Mouse (Mus musculus): ENCODE measurements around the gene Ints13. TPM values are rescaled to one million over a fixed set of nuclear protein-coding genes. Genes with fewer than 3 reads are reported as not detected.

Ints13 gene
- polyA plus RNA-seq, 1 experiment from 2014 or later: 67.7 TPM

Other genes with a start within 250 kb of the Ints13 start
- gene Itpr2, start 75.6 kb downstream of the Ints13 start, polyA plus RNA-seq (2015; fragmentation: Nextera tagmentation; extraction: Ambion mirVana): 4.7 and 6.1 TPM in 2 replicates
- gene Fgfr1op2, start 632 bp downstream of the Ints13 start, polyA plus RNA-seq (2015; fragmentation: Nextera tagmentation; extraction: Ambion mirVana): 48.2 and 56.7 TPM in 2 replicates
- 109 and 111 TPM in 2 replicates for gene Med21, start 64.7 kb upstream of the Ints13 start, polyA plus RNA-seq (2015; fragmentation: Nextera tagmentation; extraction: Ambion mirVana)
- 35.2 and 36.3 TPM in 2 replicates for gene Tm7sf3, start 65.0 kb upstream of the Ints13 start, polyA plus RNA-seq (2015; fragmentation: Nextera tagmentation; extraction: Ambion mirVana)
- gene Stk38l, start 147.2 kb upstream of the Ints13 start, polyA plus RNA-seq (2015; fragmentation: Nextera tagmentation; extraction: Ambion mirVana): 15.0 and 16.5 TPM in 2 replicates
- gene Arntl2, start 218.2 kb upstream of the Ints13 start, polyA plus RNA-seq (2015; fragmentation: Nextera tagmentation; extraction: Ambion mirVana): 3.1 and 5.1 TPM in 2 replicates